Mouse (Mus musculus) kidney, embryonic 16.5 days (tissue): ENCODE measurements around the gene Socs3. TPM values are rescaled to one million over a fixed set of nuclear protein-coding genes. Genes with fewer than 3 reads are reported as not detected.

Source experiments
- ATAC-seq: fragments of 200-750 bp; cut with Nextera tagmentation; 2 replicates; pipeline ENCODE4 v1.8.0; 2017; ENCODE audit warnings: moderate TSS enrichment; ENCODE audit not compliant: low FRiP score, low TSS enrichment
- H3K27ac ChIP-seq: fragments of 300-500 bp; sonication (generic); 2 replicates; pipeline ENCODE4 v1.5.1; 2014; ENCODE audit warnings: low read length
- H3K27me3 ChIP-seq: fragments of 300-500 bp; sonication (generic); 2 replicates; pipeline ENCODE4 v1.6.1; 2014; ENCODE audit warnings: low read length, control low read depth, mixed read lengths; ENCODE audit not compliant: insufficient read depth
- H3K36me3 ChIP-seq: fragments of 300-500 bp; sonication (generic); 2 replicates; pipeline ENCODE4 v1.6.1; 2014; ENCODE audit warnings: low read length, control low read depth, mixed read lengths; ENCODE audit not compliant: insufficient read depth
- H3K4me1 ChIP-seq: fragments of 300-500 bp; sonication (generic); 2 replicates; pipeline ENCODE4 v1.6.1; 2014; ENCODE audit warnings: low read length, control low read depth, mixed read lengths; ENCODE audit not compliant: insufficient read depth
- H3K4me2 ChIP-seq: fragments of 300-500 bp; sonication (generic); replicated peaks from 2 replicates; pipeline ENCODE4 v1.6.1; 2014; ENCODE audit warnings: low read depth, low read length
- H3K4me3 ChIP-seq: fragments of 300-500 bp; sonication (generic); 2 replicates; pipeline ENCODE4 v1.5.1; 2014; ENCODE audit warnings: mild to moderate bottlenecking, low read length
- H3K9ac ChIP-seq: fragments of 300-500 bp; sonication (generic); replicated peaks from 2 replicates; pipeline ENCODE4 v1.6.1; 2014; ENCODE audit warnings: low read length
- H3K9me3 ChIP-seq: fragments of 300-500 bp; sonication (generic); 2 replicates; pipeline ENCODE4 v1.6.1; 2016; ENCODE audit warnings: low read length, control low read depth
- WGBS: fragments of 180-500 bp; shearing (Covaris S2); extraction: QIAGEN DNeasy Blood & Tissue Kit; methylation state at CpG from one replicate; pipeline ENCODE4 v1.1.7; 2014; 5-methylcytosine and 5-hydroxymethylcytosine counted together
- microRNA-seq: library from miRNA; unstranded; fragments of <30 nt; microRNA quantifications from one replicate; pipeline ENCODE4, GENCODE M21; 2016
- polyA plus RNA-seq: library from polyadenylated mRNA; unstranded; fragments of >200 nt; fragmentation: Nextera tagmentation; extraction: Ambion mirVana; gene quantifications from 2 replicates; pipeline ENCODE4 v1.2.1, GENCODE M21; 2015

The Socs3 gene
- polyA plus RNA-seq, 1 experiment from 2014 or later = 15.9 TPM

DNA sequence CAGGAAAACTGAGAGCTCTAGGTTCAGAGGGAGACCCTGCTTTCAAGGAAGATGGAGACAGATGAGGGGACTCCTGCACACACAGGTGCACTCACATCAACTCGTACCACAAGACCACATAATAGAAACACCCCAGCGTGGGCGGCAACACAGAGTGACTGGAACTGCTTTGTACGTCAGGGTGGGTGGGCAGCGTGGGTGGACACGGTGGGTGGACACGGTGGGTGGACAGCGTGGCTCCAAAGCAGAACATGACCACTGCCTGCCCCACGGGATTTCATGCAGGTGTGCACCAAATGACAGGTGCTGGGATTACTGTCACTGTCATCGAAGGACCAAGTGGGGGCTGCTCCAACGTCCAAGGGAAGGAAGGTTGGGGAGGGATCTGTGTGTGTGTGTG lies 51.3 kb downstream of the Socs3 start:
- ATAC-seq = no peak
- H3K9me3 ChIP-seq = 0 out of 2 replicates have a peak, but pooled peaks cover 7% of the 10 kb centered on the region
- H3K4me3 ChIP-seq = no peak overlapping the region
- H3K4me1 ChIP-seq = peaks cover 17% of the 10 kb centered on the region
- no peak overlapping the region for H3K27ac ChIP-seq
- H3K27me3 ChIP-seq = no peaks in the 10 kb centered on the region
- 47% methylated on average over 11 of the region's 11 CpGs for WGBS
- no peak overlapping the region for H3K9ac ChIP-seq
- H3K36me3 ChIP-seq = no peaks in the 10 kb centered on the region
- no peak overlapping the region for H3K4me2 ChIP-seq

Small RNA genes lying within 50 kb of the gene (microRNA-seq; reads per million reads assigned to microRNA genes)
- 0.47 reads per million for gene Mir6933

Other genes starting within 250 kb of the Socs3 start
- gene Tmc8, start 188.0 kb downstream of the Socs3 start, polyA plus RNA-seq = 3.6 TPM in 2 replicates
- gene Tmc6, start 187.8 kb downstream of the Socs3 start, polyA plus RNA-seq = 47.9 and 50.5 TPM in 2 replicates
- 0.33 and 0.54 TPM in 2 replicates for gene 6030468B19Rik, start 172.4 kb downstream of the Socs3 start, polyA plus RNA-seq
- 0.26 and 0.44 TPM in 2 replicates for gene Gm20708, start 160.4 kb downstream of the Socs3 start, polyA plus RNA-seq
- 93.2 and 106 TPM in 2 replicates for gene Syngr2, start 160.4 kb downstream of the Socs3 start, polyA plus RNA-seq
- 5.8 and 6.1 TPM in 2 replicates for gene Afmid, start 144.1 kb downstream of the Socs3 start, polyA plus RNA-seq
- 128 and 136 TPM in 2 replicates for gene Tk1, start 144.0 kb downstream of the Socs3 start, polyA plus RNA-seq
- 284 and 298 TPM in 2 replicates for gene Birc5, start 120.8 kb downstream of the Socs3 start, polyA plus RNA-seq
- not detected in 2 replicates for gene Tmem235, start 109.3 kb downstream of the Socs3 start, polyA plus RNA-seq
- 6.9 and 7.7 TPM in 2 replicates for gene Tha1, start 96.6 kb downstream of the Socs3 start, polyA plus RNA-seq
- 37.5 and 41.8 TPM in 2 replicates for gene Pgs1, start 16.2 kb upstream of the Socs3 start, polyA plus RNA-seq
- 0.16 and 0.19 TPM in 2 replicates for gene Dnah17, start 160.6 kb upstream of the Socs3 start, polyA plus RNA-seq